20 mouse cellular contexts compared by ENCODE assay signal in genomic region chr2:4335881-4336280, GRCm38 (mm10).
"Had no signal": no experiment of that assay in that cellular context is flagged by ENCODE, and none has a peak within 500 bp of the region (broad histone marks: within the 10 kb centered on the region; RNA-seq: fewer than 3 reads in every experiment).

No protein-coding gene starts in this region.

- DNase-seq: liver, postnatal 0 days; lung, adult 2 months; lung, postnatal 14 days; lung, postnatal 4 days; retina, postnatal 1 day; right cerebral cortex, adult 18-20 months; right cerebral cortex, postnatal 25 days; right cerebral cortex, postnatal 4 days; spleen, adult 18-20 months; thymus, adult 18-20 months; thymus, postnatal 14 days; thymus, postnatal 36 days had no signal

- H3K9me3 ChIP-seq: lung, embryonic 15.5 days; midbrain, embryonic 10.5 days; midbrain, embryonic 13.5 days; neural tube, embryonic 13.5 days; neural tube, embryonic 15.5 days had no signal

- ATAC-seq: liver, postnatal 0 days; lung, postnatal 0 days; midbrain, embryonic 13.5 days; midbrain, embryonic 16.5 days had no signal

- H3K9ac ChIP-seq: liver, postnatal 0 days; lung, embryonic 15.5 days; midbrain, embryonic 13.5 days; neural tube, embryonic 13.5 days; neural tube, embryonic 15.5 days had no signal

- H3K4me2 ChIP-seq: lung, embryonic 15.5 days; midbrain, embryonic 13.5 days; neural tube, embryonic 13.5 days; neural tube, embryonic 15.5 days had no signal

- H3K27me3 ChIP-seq: lung, embryonic 15.5 days; midbrain, embryonic 13.5 days; neural tube, embryonic 13.5 days; neural tube, embryonic 15.5 days had no signal

- H3K4me3 ChIP-seq: lung, embryonic 15.5 days; midbrain, embryonic 10.5 days; midbrain, embryonic 13.5 days; myocyte; neural tube, embryonic 13.5 days; neural tube, embryonic 15.5 days had no signal

- H3K36me3 ChIP-seq: lung, embryonic 15.5 days; midbrain, embryonic 10.5 days; midbrain, embryonic 13.5 days; neural tube, embryonic 13.5 days; neural tube, embryonic 15.5 days had no signal

- H3K27ac ChIP-seq: lung, embryonic 15.5 days; midbrain, embryonic 10.5 days; midbrain, embryonic 13.5 days; neural tube, embryonic 15.5 days had no signal
